Mouse (Mus musculus): Measurements from ENCODE around the gene Cacng2. TPM values are rescaled to one million over a fixed set of nuclear protein-coding genes. Genes with fewer than 3 reads are reported as not detected.

The Cacng2 gene
- polyA plus RNA-seq, 1 experiment from 2014 or later: 15.7 TPM

DNA sequence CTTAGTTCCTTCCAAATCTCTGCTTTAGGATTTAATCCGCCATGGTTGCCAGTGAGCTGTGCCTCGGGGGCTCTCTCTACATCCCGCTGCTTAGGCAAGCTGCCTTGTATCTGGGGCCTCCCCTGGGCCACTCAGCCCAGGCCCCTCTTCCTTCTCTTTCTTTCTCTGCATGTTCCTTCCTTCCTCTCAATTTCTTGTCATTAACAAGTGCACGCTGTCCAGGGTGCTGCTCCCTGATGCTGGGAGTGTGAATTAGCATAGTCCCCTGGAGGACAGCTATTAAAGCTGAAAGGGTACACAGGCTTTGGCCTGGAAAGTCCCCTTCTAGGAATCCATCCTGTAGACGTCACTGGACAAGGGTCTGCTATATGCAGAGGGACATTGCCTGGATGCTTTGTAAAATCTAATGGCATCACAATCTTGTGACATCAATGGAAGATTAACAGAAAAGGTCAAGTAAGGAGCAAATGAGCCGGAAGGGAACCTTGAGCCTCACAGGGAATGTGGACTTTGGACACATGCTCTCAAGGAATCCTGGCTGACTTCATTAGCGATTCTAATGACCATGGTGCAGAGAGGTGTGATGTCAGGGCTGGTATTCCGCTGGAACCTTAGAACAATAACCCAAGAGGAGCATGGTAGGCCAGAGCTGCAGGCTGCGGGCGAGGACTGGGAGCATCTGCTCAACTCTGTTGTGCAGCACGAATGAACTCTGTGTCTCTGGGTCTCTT is 33.4 kb upstream of the Cacng2 start:
- no peaks in the 10 kb centered on the region for H3K36me3 ChIP-seq (ENCODE audit: control insufficient read depth, insufficient read depth, low read length)
- H3K27me3 ChIP-seq (replicated peaks; ENCODE audit: control insufficient read depth, insufficient read depth, low read length): no peaks in the 10 kb centered on the region
- WGBS: 35% methylated on average over 11 of the region's 11 CpGs
- H3K9me3 ChIP-seq (ENCODE audit: control insufficient read depth, low read length): no peaks in the 10 kb centered on the region
- no peak overlapping the region for H3K9ac ChIP-seq (ENCODE audit: low read depth, low read length)
- no peak overlapping the region for H3K4me3 ChIP-seq (ENCODE audit: low read length)
- H3K4me1 ChIP-seq (ENCODE audit: control insufficient read depth, insufficient read depth, low read depth, low read length): no peaks in the 10 kb centered on the region
- ATAC-seq: no peak
- H3K27ac ChIP-seq (ENCODE audit: low read depth, low read length): no peak overlapping the region
- H3K4me2 ChIP-seq (ENCODE audit: low read length): no peak overlapping the region

DNA sequence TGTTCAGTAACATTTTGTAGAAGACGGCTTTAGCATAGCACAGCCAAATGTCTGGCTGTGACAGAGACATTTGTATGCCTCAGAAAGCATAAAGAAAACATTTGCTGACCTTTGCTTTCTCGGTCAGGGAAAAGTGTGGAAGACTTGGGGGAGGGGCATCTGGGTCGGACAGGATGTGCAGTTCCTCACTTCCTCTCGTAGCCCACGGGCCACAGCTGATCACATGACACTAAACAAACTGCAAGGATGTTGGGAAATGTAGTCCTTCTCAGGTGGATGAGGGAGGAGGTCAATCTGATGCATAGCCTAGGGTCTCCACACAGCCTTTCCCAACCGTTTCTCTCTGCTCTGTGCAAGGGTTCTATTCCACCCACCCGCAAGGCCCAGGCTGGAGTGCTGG is 28.7 kb upstream of the Cacng2 start:
- WGBS: 70% methylated on average over 7 of the region's 7 CpGs
- no peak for ATAC-seq
- Histone ChIP-seq H3K27me3 (replicated peaks; ENCODE audit: control insufficient read depth, insufficient read depth, low read length) (no peaks in the 10 kb centered on the region), H3K36me3 (ENCODE audit: control insufficient read depth, insufficient read depth, low read length) (no peaks in the 10 kb centered on the region), H3K4me1 (ENCODE audit: control insufficient read depth, insufficient read depth, low read depth, low read length) (no peaks in the 10 kb centered on the region), H3K4me3 (ENCODE audit: low read length) (no peak overlapping the region), H3K9ac (ENCODE audit: low read depth, low read length) (no peak overlapping the region), H3K4me2 (ENCODE audit: low read length) (no peak overlapping the region), H3K27ac (ENCODE audit: low read depth, low read length) (no peak overlapping the region), H3K9me3 (ENCODE audit: control insufficient read depth, low read length) (no peaks in the 10 kb centered on the region)

DNA sequence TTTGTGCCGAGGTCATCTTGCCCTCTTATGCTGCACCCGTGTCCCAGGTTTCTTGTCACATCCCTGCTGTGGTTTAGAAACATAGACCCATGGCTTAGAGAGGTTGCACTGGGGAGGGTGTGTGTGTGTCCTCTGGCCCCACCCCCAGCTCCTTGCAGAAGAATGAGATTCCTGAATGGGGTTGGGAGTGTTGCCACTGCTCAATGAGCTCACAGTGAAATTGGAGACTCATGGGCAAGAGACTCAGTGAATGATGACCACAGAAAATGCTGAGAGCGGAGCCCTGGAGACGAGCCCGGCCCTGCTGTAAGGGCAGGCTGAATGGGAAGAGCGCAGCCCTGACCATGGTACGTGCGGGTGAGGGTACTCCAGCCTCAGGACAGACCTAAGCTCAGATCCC is 20.4 kb upstream of the Cacng2 start:
- Histone ChIP-seq H3K27ac (ENCODE audit: low read depth, low read length) (no peak overlapping the region), H3K4me2 (ENCODE audit: low read length) (no peak overlapping the region), H3K4me3 (ENCODE audit: low read length) (no peak overlapping the region), H3K9ac (ENCODE audit: low read depth, low read length) (no peak overlapping the region), H3K27me3 (replicated peaks; ENCODE audit: control insufficient read depth, insufficient read depth, low read length) (no peaks in the 10 kb centered on the region), H3K9me3 (ENCODE audit: control insufficient read depth, low read length) (no peaks in the 10 kb centered on the region), H3K4me1 (ENCODE audit: control insufficient read depth, insufficient read depth, low read depth, low read length) (no peaks in the 10 kb centered on the region), H3K36me3 (ENCODE audit: control insufficient read depth, insufficient read depth, low read length) (no peaks in the 10 kb centered on the region)
- 44% methylated on average over 8 of the region's 8 CpGs for WGBS
- ATAC-seq: no peak

DNA sequence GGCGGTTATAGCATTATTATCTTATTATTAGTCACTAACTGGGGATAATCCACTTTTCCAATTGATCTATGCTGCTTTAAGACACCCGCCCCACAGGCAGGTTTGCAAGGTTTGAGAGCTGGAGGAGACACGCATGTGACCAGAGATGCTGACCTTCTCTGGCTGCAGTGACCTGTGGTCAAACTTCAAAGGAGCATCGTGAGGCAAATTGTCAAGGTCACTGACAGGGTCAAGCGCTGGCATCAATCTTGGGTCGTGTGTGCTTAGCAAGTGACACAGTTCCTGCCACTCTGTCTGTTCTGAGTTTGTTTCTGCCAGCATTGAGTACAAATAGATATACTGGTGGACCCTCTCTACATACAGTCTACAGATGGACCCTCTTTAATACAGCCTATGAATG is 14.8 kb upstream of the Cacng2 start:
- H3K9me3 ChIP-seq (ENCODE audit: control insufficient read depth, low read length): no peaks in the 10 kb centered on the region
- H3K4me2 ChIP-seq (ENCODE audit: low read length): no peak overlapping the region
- H3K36me3 ChIP-seq (ENCODE audit: control insufficient read depth, insufficient read depth, low read length): no peaks in the 10 kb centered on the region
- H3K27me3 ChIP-seq (replicated peaks; ENCODE audit: control insufficient read depth, insufficient read depth, low read length): no peaks in the 10 kb centered on the region
- no peak overlapping the region for H3K27ac ChIP-seq (ENCODE audit: low read depth, low read length)
- H3K4me3 ChIP-seq (ENCODE audit: low read length): no peak overlapping the region
- 29% methylated on average over 6 of the region's 6 CpGs for WGBS
- no peaks in the 10 kb centered on the region for H3K4me1 ChIP-seq (ENCODE audit: control insufficient read depth, insufficient read depth, low read depth, low read length)
- H3K9ac ChIP-seq (ENCODE audit: low read depth, low read length): no peak overlapping the region
- no peak for ATAC-seq

DNA sequence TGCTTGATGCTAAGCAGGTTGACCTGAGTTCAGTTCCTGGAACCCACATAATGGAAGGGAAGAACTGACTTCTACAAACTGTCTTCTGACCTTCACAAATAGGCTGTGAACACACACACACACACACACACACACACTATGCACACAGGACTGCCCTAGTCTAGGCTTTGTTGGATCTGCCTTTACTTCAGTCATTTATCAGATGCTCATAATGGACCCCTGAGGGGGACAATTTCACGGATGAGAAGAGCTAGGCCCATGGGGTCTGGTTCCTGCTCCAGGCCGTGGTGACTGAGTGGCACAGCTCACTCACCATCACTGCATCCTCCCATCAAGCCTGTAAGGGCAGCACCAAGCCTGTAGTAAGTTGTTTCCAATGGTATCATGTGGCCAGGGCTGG is 13.6 kb upstream of the Cacng2 start:
- H3K9ac ChIP-seq (ENCODE audit: low read depth, low read length): no peak overlapping the region
- no peak for ATAC-seq
- H3K27ac ChIP-seq (ENCODE audit: low read depth, low read length): no peak overlapping the region
- 16% methylated on average over 2 of the region's 2 CpGs for WGBS
- no peaks in the 10 kb centered on the region for H3K4me1 ChIP-seq (ENCODE audit: control insufficient read depth, insufficient read depth, low read depth, low read length)
- H3K4me2 ChIP-seq (ENCODE audit: low read length): no peak overlapping the region
- no peaks in the 10 kb centered on the region for H3K9me3 ChIP-seq (ENCODE audit: control insufficient read depth, low read length)
- H3K4me3 ChIP-seq (ENCODE audit: low read length): no peak overlapping the region
- no peaks in the 10 kb centered on the region for H3K36me3 ChIP-seq (ENCODE audit: control insufficient read depth, insufficient read depth, low read length)
- H3K27me3 ChIP-seq (replicated peaks; ENCODE audit: control insufficient read depth, insufficient read depth, low read length): no peaks in the 10 kb centered on the region

DNA sequence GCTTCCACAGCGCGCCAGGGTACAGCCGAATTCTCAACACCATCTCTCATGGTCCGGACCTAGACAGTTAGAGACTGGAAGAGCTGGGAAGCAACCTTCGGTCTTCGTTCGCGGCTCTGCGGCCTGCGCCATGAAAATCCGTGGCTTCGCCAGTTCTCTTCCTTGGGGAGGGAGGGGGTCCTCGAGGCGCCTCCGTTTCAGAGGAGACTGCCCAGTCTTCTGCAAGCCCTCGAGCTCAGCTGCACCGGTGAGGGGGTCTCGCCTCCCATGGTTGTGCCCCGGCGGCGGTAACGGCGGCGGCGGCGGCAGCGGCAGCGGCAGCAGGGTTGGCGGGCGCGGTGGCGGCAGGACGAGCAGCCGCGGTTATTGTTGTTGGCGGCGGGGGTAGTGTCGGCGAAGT is 580 bp downstream of the Cacng2 start:
- Histone ChIP-seq H3K27ac (ENCODE audit: low read depth, low read length) (peak overlapping the region; percentile 89), H3K36me3 (ENCODE audit: control insufficient read depth, insufficient read depth, low read length) (no peaks in the 10 kb centered on the region), H3K27me3 (replicated peaks; ENCODE audit: control insufficient read depth, insufficient read depth, low read length) (no peaks in the 10 kb centered on the region), H3K9me3 (ENCODE audit: control insufficient read depth, low read length) (no peaks in the 10 kb centered on the region), H3K9ac (ENCODE audit: low read depth, low read length) (peak overlapping the region; percentile 91), H3K4me1 (ENCODE audit: control insufficient read depth, insufficient read depth, low read depth, low read length) (peaks cover 23% of the 10 kb centered on the region), H3K4me2 (ENCODE audit: low read length) (peak overlapping the region; percentile 79), H3K4me3 (ENCODE audit: low read length) (peak overlapping the region; percentile 69)
- no peak; the same call in 1 of the 2 replicates for ATAC-seq
- 2% methylated on average over 31 of the region's 39 CpGs for WGBS

DNA sequence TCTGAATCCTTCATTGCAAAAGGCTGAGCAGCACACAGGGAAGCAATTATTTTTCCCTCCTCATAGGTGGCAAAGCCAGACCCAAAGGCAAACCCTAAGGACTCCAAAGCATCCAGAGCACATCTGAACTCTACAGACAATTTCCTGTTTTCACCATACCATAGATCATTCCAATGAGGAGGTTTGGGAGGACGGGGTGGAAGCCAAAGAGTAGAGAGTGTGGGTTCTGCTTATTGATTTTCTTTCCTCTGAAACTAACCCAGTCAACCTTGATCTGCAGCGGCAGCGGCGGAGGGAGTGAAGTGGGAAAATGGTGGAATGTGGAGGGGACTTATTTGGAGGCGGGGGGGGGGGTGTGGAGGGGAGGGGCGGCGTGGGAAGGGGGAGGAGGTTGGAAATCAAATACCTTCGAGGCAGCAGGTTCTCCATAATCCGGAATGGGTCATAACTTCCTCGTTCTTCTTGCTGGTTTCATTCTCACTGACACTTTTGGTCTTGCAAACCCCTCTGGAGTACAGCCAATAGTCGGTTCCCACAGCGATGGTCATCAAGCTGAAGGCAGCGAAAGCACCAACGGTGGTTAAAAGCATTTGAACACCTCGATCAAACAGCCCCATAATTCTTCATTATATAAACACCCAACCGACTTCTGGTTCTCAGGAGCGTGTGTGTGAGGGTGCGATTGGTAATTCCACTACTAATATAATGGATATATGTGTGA is 1.4 kb downstream of the Cacng2 start:
- peak overlapping the region; percentile 91 for H3K9ac ChIP-seq (ENCODE audit: low read depth, low read length)
- peaks cover 23% of the 10 kb centered on the region for H3K4me1 ChIP-seq (ENCODE audit: control insufficient read depth, insufficient read depth, low read depth, low read length)
- H3K4me3 ChIP-seq (ENCODE audit: low read length): peak overlapping the region; percentile 69
- no peaks in the 10 kb centered on the region for H3K27me3 ChIP-seq (replicated peaks; ENCODE audit: control insufficient read depth, insufficient read depth, low read length)
- no peak for ATAC-seq
- H3K4me2 ChIP-seq (ENCODE audit: low read length): peak overlapping the region; percentile 79
- 38% methylated on average over 17 of the region's 18 CpGs for WGBS
- no peaks in the 10 kb centered on the region for H3K36me3 ChIP-seq (ENCODE audit: control insufficient read depth, insufficient read depth, low read length)
- no peaks in the 10 kb centered on the region for H3K9me3 ChIP-seq (ENCODE audit: control insufficient read depth, low read length)
- H3K27ac ChIP-seq (ENCODE audit: low read depth, low read length): peak overlapping the region; percentile 18; the same call in 1 of the 2 replicates

DNA sequence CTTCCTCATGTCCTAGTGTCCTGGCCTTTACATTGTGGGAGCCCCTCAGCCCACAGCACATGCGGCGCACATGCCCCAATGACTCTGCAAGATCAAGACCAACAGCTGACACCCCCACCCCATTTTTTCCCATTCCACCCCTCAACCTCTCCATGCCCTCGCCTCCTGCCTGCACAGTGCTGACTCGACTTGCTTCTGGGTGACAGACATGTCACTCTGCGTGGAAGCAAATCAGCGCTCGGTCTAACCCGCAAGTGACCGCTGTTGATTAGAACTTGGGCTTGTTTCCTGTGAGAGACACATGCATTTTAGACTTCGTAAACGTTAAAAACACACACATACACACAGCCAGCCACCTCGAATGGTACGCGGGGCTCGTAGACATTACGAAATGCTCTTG is 2.1 kb downstream of the Cacng2 start:
- no peak overlapping the region for H3K27ac ChIP-seq (ENCODE audit: low read depth, low read length)
- peak overlapping the region; percentile 79 for H3K4me2 ChIP-seq (ENCODE audit: low read length)
- ATAC-seq: no peak
- peak overlapping the region; percentile 69 for H3K4me3 ChIP-seq (ENCODE audit: low read length)
- H3K36me3 ChIP-seq (ENCODE audit: control insufficient read depth, insufficient read depth, low read length): no peaks in the 10 kb centered on the region
- H3K9ac ChIP-seq (ENCODE audit: low read depth, low read length): peak overlapping the region; percentile 91; the same call in 1 of the 2 replicates
- peaks cover 23% of the 10 kb centered on the region for H3K4me1 ChIP-seq (ENCODE audit: control insufficient read depth, insufficient read depth, low read depth, low read length)
- WGBS: 67% methylated on average over 16 of the region's 16 CpGs
- H3K27me3 ChIP-seq (replicated peaks; ENCODE audit: control insufficient read depth, insufficient read depth, low read length): no peaks in the 10 kb centered on the region
- no peaks in the 10 kb centered on the region for H3K9me3 ChIP-seq (ENCODE audit: control insufficient read depth, low read length)

DNA sequence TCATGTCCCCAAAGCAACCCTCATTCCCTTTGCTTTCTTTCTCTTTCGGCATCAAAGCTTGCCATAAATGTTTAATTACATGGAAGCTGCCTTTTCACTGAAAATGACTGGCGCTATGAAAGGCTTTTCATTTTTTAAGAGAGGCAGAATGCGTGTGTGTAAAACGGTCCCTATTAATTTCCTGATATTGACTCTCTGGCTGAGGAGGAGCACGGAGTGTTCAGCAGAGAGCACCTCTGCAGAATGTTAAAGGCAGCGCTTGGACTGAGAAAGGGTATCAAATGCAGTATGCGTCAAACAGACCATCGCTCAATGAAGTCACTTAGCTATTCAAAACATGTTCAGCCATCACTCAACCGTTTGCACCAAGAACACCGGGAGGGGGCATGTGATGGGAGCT is 2.9 kb downstream of the Cacng2 start:
- Histone ChIP-seq H3K9ac (ENCODE audit: low read depth, low read length) (peak overlapping the region; percentile 91), H3K4me1 (ENCODE audit: control insufficient read depth, insufficient read depth, low read depth, low read length) (peaks cover 23% of the 10 kb centered on the region), H3K9me3 (ENCODE audit: control insufficient read depth, low read length) (no peaks in the 10 kb centered on the region), H3K27me3 (replicated peaks; ENCODE audit: control insufficient read depth, insufficient read depth, low read length) (no peaks in the 10 kb centered on the region), H3K4me3 (ENCODE audit: low read length) (peak overlapping the region; percentile 69), H3K36me3 (ENCODE audit: control insufficient read depth, insufficient read depth, low read length) (no peaks in the 10 kb centered on the region), H3K4me2 (ENCODE audit: low read length) (peak overlapping the region; percentile 79), H3K27ac (ENCODE audit: low read depth, low read length) (peak overlapping the region; percentile 63)
- ATAC-seq: no peak
- 24% methylated on average over 10 of the region's 10 CpGs for WGBS
